Mouse (Mus musculus) kidney, adult 2 months (tissue): Measurements from ENCODE around the gene Ulk4. TPM values are rescaled to one million over a fixed set of nuclear protein-coding genes. Genes with fewer than 3 reads are reported as not detected.
A peak's percentile ranks its signal among the peaks of the same experiment; 100 is the strongest.

Experiments
- DNase-seq: peaks from one replicate; pipeline ENCODE4 v3.0.0; 2021
- H3K27ac ChIP-seq: fragments of 200-500 bp; 2 replicates; pipeline ENCODE4 v1.5.1; 2012; ENCODE audit warnings: low read depth, low read length, control low read depth, inconsistent platforms; ENCODE audit not compliant: insufficient read depth
- H3K27me3 ChIP-seq: fragments of 200-500 bp; replicated peaks from 2 replicates; pipeline ENCODE4 v1.6.1; 2012; ENCODE audit warnings: mild to moderate bottlenecking, moderate library complexity, low read length, inconsistent platforms; ENCODE audit not compliant: control insufficient read depth, insufficient read depth
- H3K36me3 ChIP-seq: fragments of 200-500 bp; 2 replicates; pipeline ENCODE4 v1.6.1; 2012; ENCODE audit warnings: mild to moderate bottlenecking, moderate library complexity, low read length, inconsistent platforms; ENCODE audit not compliant: control insufficient read depth, insufficient read depth
- H3K4me1 ChIP-seq: fragments of 200-500 bp; 2 replicates; pipeline ENCODE4 v1.6.1; 2011; ENCODE audit warnings: low read length; ENCODE audit not compliant: control insufficient read depth, insufficient read depth
- H3K4me3 ChIP-seq: fragments of 200-500 bp; 2 replicates; pipeline ENCODE4 v1.5.1; 2011; ENCODE audit warnings: mild to moderate bottlenecking, low read depth, low read length, control low read depth; ENCODE audit not compliant: insufficient read depth
- CTCF ChIP-seq: fragments of 200-500 bp; conservative IDR thresholded peaks from 2 replicates; pipeline ENCODE4 v1.5.1; 2011; ENCODE audit warnings: low read depth, mild to moderate bottlenecking, control low read depth, low read length, moderate library complexity, mixed read lengths; ENCODE audit not compliant: insufficient read depth, insufficient read length
- POLR2A ChIP-seq: fragments of 200-500 bp; IDR thresholded peaks from one replicate; pipeline ENCODE4 v1.6.1; 2011; ENCODE audit warnings: low read depth, low read length, control low read depth
- WGBS: fragments of 180-500 bp; shearing (Covaris S2); methylation state at CpG from one replicate; pipeline ENCODE4 v1.1.7; 2018; 5-methylcytosine and 5-hydroxymethylcytosine counted together
- polyA plus RNA-seq: library from polyadenylated mRNA; depleted of rRNA; stranded (reverse); fragments of >200 nt; gene quantifications from 2 replicates; pipeline ENCODE4 v1.2.3, GENCODE M21; 2012

The Ulk4 gene
- polyA plus RNA-seq, 1 experiment = 1.9 TPM

GRCm38 (mm10) chr9:120974209-120974608, 302.8 kb downstream of the Ulk4 start:
- H3K27me3 ChIP-seq = no peaks in the 10 kb centered on the region
- 89% methylated on average over 2 of the region's 2 CpGs for WGBS
- no peaks in the 10 kb centered on the region for H3K36me3 ChIP-seq
- no peak overlapping the region for H3K4me3 ChIP-seq
- peaks cover 8% of the 10 kb centered on the region; the same call in 1 of the 2 replicates for H3K4me1 ChIP-seq
- TF ChIP-seq POLR2A (no peak), CTCF (no peak)
- DNase-seq = no peak
- H3K27ac ChIP-seq = no peak overlapping the region

- WGBS = 36% methylated on average over 6 of the region's 6 CpGs
- DNase-seq = no peak
These were observed 303.9 kb downstream of the Ulk4 start for GRCm38 (mm10) chr9:120973026-120973515.

GRCm38 (mm10) chr9:120965007-120965406, 312.0 kb downstream of the Ulk4 start:
- Histone ChIP-seq H3K36me3 (peaks cover 2% of the 10 kb centered on the region; the same call in 1 of the 2 replicates), H3K4me1 (peaks cover 20% of the 10 kb centered on the region), H3K27ac (no peak overlapping the region), H3K4me3 (no peak overlapping the region), H3K27me3 (no peaks in the 10 kb centered on the region)
- no peak for DNase-seq
- 79% methylated on average over 10 of the region's 10 CpGs for WGBS
- TF ChIP-seq POLR2A = no peak
- TF ChIP-seq CTCF = no peak

More at GRCm38 (mm10) chr9:120973026-120973515, 303.9 kb downstream of the Ulk4 start:
- Histone ChIP-seq H3K27ac (peak overlapping the region; percentile 54), H3K27me3 (no peaks in the 10 kb centered on the region), H3K4me3 (no peak overlapping the region), H3K4me1 (peaks cover 8% of the 10 kb centered on the region; the same call in 1 of the 2 replicates), H3K36me3 (no peaks in the 10 kb centered on the region)
- TF ChIP-seq CTCF = no peak
- no peak for TF ChIP-seq POLR2A

DNA sequence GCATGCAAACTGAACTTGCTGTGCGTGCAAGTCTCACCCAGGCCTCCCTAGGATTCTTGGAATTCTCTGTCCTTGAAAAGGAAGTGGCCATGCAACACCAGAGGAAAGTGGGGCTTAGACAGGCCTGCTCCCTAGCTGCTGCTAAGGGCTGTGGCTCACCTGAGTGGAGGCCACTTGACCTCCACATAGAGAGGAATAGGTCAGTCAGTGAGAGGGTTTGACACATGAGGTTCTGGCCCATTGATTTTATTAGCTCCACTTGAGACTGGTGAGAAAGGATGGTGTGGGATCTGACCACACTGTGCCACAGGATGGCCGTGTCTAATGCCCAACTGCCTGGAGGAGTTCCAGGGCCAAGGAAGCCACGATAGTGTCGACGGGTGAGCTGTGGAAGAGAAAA, 312.8 kb downstream of the Ulk4 start:
- H3K36me3 ChIP-seq = peaks cover 2% of the 10 kb centered on the region; the same call in 1 of the 2 replicates
- no peak overlapping the region for H3K4me3 ChIP-seq
- H3K27ac ChIP-seq = no peak overlapping the region; the same call in 1 of the 2 replicates
- 34% methylated on average over 5 of the region's 5 CpGs for WGBS
- H3K27me3 ChIP-seq = no peaks in the 10 kb centered on the region
- no peak for DNase-seq
- peaks cover 20% of the 10 kb centered on the region for H3K4me1 ChIP-seq
- no peak for TF ChIP-seq CTCF
- TF ChIP-seq POLR2A = no peak

DNA sequence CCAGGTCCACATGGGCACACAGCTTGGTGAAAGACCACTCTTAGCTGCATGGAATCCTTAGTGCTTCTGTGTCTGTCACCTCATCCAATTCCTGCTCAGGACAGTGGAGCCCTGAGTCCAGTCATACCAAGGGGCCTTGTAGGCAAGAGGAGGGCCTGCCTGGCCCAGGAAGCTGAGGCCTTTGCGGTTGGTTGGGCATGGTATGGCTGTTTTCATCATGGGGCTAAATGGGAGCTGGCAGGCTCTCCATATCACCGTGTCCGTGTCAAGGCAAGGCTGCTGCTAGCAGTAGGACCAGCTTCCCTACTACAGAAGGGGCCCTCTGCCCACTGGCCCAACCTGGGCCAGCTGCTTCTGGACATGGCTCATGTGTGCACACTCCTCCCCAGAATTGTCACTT, 313.3 kb downstream of the Ulk4 start:
- peak; percentile 17 for DNase-seq
- Histone ChIP-seq H3K27ac (peak overlapping the region; percentile 49), H3K27me3 (no peaks in the 10 kb centered on the region), H3K36me3 (peaks cover 3% of the 10 kb centered on the region; the same call in 1 of the 2 replicates), H3K4me1 (peaks cover 20% of the 10 kb centered on the region), H3K4me3 (no peak overlapping the region)
- WGBS = 40% methylated on average over 3 of the region's 3 CpGs
- TF ChIP-seq CTCF = no peak
- TF ChIP-seq POLR2A = no peak

DNA sequence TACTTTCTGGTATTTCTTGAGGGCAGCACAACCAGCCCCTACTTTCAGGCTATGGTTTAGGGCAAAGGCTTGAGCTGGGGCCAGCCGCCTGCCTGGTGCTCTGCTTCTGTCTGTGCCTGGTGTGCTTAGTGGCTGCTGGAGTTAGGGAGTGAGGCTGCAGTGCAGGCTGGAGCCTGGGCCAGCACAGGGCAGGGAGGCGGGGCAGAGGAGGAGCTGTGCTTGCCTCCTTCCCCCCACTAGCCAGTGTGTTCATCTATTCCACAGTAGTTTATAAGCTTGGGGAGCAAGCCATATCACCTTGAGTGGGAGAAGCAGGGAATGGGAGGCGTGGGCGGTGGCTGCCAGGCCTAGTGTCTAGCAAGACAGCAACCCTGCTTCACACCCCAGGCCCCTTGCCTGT, 313.9 kb downstream of the Ulk4 start:
- no peaks in the 10 kb centered on the region for H3K27me3 ChIP-seq
- peaks cover 20% of the 10 kb centered on the region for H3K4me1 ChIP-seq
- 68% methylated on average over 4 of the region's 4 CpGs for WGBS
- peak; percentile 41 for DNase-seq
- H3K27ac ChIP-seq = peak overlapping the region; percentile 47; the same call in 1 of the 2 replicates
- TF ChIP-seq CTCF (no peak), POLR2A (no peak)
- H3K4me3 ChIP-seq = no peak overlapping the region
- peaks cover 3% of the 10 kb centered on the region; the same call in 1 of the 2 replicates for H3K36me3 ChIP-seq

- WGBS = 48% methylated on average over 3 of the region's 3 CpGs
- TF ChIP-seq CTCF (no peak), POLR2A (no peak)
- DNase-seq = peak; percentile 88
These were observed 314.9 kb downstream of the Ulk4 start for GRCm38 (mm10) chr9:120961969-120962700.

More at GRCm38 (mm10) chr9:120961969-120962700, 314.9 kb downstream of the Ulk4 start:
- Histone ChIP-seq H3K36me3 (peaks cover 3% of the 10 kb centered on the region; the same call in 1 of the 2 replicates), H3K4me1 (peaks cover 20% of the 10 kb centered on the region), H3K27ac (peak overlapping the region; percentile 47), H3K4me3 (no peak overlapping the region), H3K27me3 (no peaks in the 10 kb centered on the region)
